Mouse (Mus musculus): Measurements from ENCODE around the gene Rbp7.
"Not testable (repeated sequence)": the region's sequence is repeated elsewhere in the genome, so short reads cannot be mapped to it uniquely, and the experiment has no call there.

The Rbp7 gene

DNA sequence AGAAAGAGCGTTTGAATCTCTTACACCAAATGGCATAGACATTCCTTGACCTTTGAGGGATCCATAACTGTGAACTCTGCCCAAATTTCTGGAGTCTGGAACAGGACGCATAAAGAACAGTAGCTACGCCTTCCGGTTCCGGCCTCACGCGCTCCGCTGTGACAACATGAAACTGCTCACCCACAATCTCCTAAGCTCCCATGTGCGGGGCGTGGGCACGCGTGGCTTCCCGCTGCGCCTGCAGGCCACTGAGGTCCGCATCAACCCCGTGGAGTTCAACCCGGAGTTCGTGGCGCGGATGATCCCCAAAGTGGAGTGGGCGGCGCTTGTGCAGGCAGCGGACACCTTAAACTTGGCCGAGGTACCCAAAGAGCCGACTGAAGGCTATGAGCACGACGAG is 2.4 kb upstream of the Rbp7 start:
- DNase-seq (ENCODE audit: low read depth, low spot score): not testable (repeated sequence)

DNA sequence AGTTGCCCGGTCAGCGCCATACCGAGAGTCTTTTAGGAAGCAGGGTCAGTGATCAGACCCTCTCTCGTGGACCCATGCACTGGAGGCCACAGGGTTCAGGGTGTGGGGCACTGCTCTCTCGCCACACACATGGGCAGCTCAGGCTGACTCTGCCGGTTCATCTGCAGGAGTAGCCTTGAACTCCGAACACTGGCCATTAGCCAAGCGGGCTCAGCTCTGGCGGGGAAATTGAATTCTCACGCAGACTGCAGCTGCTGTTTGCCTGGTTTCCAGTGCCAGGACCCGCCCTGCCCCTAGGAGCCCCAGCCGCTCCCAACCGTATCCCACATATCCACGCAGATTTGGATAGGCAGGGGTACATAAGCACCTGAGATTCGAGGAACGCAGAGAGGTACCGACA is 515 bp downstream of the Rbp7 start:
- DNase-seq (ENCODE audit: low read depth, low spot score): no peak

DNA sequence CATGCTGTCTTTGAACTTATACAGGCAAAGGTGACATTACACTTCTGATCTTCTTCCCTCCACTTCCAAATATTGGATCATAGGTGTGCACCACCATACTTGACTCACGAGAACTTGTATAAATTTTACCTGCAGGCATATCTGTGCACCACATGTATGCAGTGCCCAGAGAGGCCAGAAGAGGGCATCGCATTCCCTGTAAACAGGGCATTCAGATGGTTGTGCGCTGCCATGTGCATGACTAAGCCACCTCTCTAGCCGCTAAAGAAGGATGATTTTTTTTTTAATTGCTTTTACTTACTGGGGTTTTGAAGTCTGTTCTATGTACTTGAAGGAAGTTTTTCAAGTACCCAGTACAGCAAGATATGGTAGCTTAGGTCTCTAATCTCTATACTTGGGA is 1.1 kb downstream of the Rbp7 start:
- peak; percentile 46 for DNase-seq (ENCODE audit: low read depth, low spot score)

DNA sequence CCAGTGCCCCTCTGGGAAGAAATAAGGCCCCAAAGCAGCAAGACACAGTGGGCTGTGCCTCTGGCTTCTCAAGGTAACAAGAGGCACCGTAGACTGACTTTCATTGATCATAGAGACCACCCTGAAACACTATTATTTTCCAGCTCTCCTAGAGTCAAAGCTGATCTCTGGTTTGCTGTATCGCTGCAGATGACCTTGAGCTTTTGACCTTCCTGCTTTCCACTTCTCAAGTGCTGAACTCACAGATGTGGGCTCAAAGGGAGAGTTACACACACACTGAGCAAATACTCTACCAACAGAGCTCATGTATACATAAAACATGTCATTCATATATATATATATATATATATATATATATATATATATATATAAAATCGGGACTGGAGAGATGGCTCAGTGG is 4.1 kb downstream of the Rbp7 start:
- no peak for DNase-seq (ENCODE audit: low read depth, low spot score)

DNA sequence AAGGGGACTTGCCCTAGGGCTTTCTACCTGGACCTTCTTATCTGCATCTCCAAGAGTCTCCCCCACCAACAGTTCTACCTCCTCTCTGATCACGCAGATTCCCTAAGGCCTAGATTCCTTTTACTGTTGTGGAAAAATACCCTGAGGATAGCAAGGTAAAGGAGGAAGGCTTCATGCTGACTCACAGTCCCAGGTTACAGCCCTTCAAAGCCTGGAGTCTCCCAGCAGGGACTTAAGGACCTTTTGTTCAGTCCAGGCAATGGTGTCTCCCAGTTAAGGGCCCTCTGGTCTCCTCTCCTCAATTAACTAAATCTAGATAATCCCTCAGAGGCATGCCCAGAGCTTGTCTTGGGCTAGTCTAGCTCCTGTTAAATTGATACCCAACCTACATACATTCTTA is 8.5 kb downstream of the Rbp7 start:
- peak; percentile 20 for DNase-seq (ENCODE audit: low read depth, low spot score)

- DNase-seq (ENCODE audit: low read depth, low spot score): peak; percentile 40
These were observed 8.9 kb downstream of the Rbp7 start for GRCm38 (mm10) chr4:149445868-149446267.

GRCm38 (mm10) chr4:149444964-149445701 is 9.6 kb downstream of the Rbp7 start:
- peak; percentile 73 for DNase-seq (ENCODE audit: low read depth, low spot score)

DNA sequence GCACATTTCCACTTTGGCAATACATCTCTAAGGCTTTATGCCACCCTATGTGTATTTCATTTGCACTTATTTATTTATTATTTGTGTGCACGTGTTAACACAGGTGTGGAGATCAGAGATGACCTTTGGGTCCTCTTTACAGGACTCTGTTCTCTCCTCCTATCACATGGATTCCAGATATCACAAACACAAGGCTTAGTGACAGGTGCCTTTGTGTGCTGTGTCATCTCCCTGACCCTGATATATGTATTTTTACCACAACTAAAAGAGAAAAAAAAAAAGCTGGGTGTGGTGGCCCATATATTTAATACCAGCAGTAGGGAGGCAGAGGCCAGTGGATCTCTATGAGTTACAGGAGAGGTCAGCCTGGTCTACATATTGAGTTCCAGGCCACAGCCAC is 10.3 kb downstream of the Rbp7 start:
- no peak for DNase-seq (ENCODE audit: low read depth, low spot score)

DNA sequence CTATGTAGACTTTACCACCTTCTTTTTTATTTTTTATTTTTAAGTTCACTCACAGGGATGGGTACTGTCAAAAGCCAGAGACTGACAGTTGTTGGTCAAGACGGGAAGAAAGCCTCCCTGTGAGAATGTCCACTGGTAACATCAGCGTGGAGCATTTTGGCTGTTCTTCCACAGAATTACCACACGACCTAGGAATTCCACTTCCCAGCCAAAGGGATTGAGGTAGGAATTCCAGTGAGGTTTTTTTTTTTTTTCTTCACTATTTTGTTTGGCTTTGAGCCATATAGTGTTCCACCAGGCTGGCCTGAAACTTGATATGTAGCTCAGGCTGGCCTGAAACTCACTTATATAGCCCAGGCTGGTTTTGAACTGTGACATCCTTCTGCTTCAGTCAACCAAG is 12.3 kb downstream of the Rbp7 start:
- DNase-seq (ENCODE audit: low read depth, low spot score): no peak

DNA sequence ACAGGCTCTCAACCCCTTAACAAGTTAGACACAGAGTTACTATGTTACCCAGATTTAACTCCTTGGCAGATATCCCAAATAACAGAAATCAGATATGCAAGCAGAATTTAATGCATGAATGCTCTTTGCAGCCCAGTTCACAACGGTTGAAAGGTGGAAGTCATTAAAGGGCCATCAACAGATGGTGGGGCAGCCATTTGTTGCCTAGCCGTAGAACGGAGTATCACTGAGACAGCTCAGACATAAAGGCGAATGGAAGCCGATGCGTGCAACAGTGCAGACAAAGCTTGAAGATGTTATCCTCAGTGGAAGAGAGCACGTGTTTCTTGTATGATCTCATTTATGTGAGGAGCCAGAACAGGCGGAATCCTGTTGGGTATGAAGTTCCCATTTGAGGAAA is 14.2 kb downstream of the Rbp7 start:
- no peak for DNase-seq (ENCODE audit: low read depth, low spot score)

DNA sequence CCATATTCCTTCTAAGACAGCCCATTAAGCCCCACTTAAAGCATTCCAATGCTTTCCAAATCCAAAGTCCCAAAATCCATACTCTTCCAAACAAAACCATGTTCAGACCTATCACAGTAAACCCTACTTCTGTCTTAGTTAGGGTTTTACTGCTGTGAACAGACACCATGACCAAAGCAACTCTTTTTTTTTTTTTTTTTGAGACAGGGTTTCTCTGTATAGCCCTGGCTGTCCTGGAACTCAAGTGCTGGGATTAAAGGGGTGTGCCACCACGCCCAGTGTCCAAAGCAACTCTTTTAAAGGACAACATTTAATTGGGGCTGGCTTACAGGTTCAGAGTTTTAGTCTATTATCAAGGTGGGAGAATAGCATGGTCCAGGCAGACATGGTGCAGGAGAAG is 22.9 kb downstream of the Rbp7 start:
- not testable (repeated sequence) for DNase-seq (ENCODE audit: low read depth, low spot score)

- DNase-seq (ENCODE audit: low read depth, low spot score): no peak
These were observed 25.2 kb downstream of the Rbp7 start for GRCm38 (mm10) chr4:149429592-149429991.

DNA sequence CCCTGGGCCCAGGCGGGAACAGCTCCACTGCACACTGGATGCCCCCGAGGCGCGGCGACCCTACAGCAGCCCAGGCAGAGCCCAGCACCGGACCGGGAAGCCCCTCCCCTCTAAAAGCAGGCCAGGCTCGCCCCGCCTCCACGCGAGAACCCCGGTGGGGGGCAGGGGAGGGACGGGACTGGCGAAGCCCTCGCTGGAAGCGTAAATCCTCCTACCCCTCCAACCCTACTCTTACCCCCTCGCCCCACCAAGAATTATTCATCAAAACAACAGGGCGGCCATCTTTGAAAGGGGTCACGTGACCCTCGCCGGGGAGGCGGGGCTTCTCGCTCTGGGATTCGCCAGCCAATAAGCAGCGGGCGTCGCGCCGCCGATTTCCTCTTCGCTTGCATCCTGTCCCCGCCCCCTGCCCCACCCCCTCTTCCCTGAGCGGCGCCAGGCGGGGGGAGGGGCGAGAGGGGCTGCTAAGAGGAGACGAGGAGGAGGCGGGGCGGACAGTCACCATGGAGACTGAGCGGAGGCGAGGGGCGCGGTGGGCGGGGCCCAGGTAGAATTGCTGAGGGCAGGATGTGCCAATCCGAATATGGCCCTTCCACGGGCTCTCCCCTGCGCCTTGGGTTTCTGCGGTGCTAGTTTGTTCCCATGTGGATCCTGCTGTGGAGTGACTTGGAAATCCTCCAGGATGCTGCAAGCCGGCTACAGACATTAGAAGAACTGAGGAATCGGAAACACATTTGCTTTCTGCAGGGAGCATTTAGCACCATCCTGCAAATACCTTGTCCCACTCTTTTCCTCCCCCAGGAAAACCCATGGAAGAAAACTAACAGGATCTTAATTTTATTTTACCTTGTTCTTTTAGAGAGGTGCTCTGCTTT is 28.2 kb downstream of the Rbp7 start, which contains the start of gene Ube4b:
Gene Ube4b (minus strand): TSS at position 425 of the 875 bp plus-strand sequence.
- peak; percentile 98 for DNase-seq (ENCODE audit: low read depth, low spot score)

GRCm38 (mm10) chr4:149425801-149426292 is 28.9 kb downstream of the Rbp7 start:
- no peak for DNase-seq (ENCODE audit: low read depth, low spot score)

DNA sequence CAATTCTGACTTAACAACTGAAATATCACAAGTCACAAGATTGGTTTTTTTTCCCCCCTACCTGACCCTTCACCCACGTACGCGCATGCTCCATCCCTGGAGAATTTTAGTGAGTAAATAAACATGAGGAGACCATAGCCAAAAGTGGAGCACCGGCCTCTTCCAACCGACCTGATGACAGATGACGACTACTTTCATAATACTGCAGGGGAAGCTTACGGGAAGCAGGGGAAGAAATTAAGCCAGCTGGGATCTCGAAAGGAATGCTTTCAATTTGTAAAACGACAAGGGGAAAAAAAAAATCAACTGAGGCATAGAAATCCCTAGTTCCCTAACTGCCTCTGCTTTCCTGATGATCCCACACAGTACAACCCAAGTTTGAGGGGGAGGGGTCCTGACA is 30.0 kb downstream of the Rbp7 start:
- no peak for DNase-seq (ENCODE audit: low read depth, low spot score)

- DNase-seq (ENCODE audit: low read depth, low spot score): no peak
These were observed 36.9 kb downstream of the Rbp7 start for GRCm38 (mm10) chr4:149417854-149418365.

GRCm38 (mm10) chr4:149416986-149417385 is 37.8 kb downstream of the Rbp7 start:
- DNase-seq (ENCODE audit: low read depth, low spot score): no peak

- DNase-seq (ENCODE audit: low read depth, low spot score): no peak
These were observed 38.4 kb downstream of the Rbp7 start for GRCm38 (mm10) chr4:149416417-149416816.

- no peak for DNase-seq (ENCODE audit: low read depth, low spot score)
These were observed 39.1 kb downstream of the Rbp7 start for GRCm38 (mm10) chr4:149415651-149416169.

DNA sequence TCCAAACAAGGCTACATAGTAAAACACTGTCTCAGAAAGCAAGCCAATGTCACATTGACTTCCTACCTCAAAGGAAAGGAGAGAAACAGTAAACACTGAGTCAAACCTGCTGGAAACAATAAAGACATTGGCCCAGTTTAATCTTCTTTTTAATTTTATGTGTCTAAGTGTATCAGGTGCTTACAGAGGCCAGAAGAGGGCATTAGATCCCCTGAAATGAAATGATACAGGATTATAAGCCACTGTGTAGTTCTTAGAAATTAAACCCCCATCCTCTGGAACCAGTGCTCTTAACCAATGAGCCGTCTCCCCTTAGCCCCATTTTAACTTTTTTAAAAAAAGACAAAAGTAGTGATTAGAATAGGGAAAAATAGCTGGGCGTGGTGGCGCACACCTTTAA is 40.5 kb downstream of the Rbp7 start:
- no peak for DNase-seq (ENCODE audit: low read depth, low spot score)

- no peak for DNase-seq (ENCODE audit: low read depth, low spot score)
These were observed 45.0 kb downstream of the Rbp7 start for GRCm38 (mm10) chr4:149409759-149410158.

DNA sequence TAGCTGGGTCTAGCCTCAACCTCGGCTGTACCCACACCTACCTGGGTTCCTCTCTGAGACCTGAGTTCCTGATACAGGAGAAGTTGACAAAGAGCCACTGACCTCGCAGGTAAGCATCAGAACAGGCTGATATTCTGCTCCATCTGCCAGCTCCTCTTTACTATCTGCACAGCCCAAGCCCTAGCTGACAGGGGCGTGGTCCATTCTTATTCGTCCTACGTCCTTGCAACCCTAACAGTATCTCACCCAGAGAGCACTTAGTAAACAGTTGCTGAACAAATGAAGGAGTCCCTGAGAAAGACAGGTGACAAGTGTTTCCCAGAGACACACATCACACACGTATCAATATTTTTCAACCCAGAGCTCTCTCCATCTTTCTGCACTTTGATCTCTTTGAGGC is 46.4 kb downstream of the Rbp7 start:
- DNase-seq (ENCODE audit: low read depth, low spot score): no peak

All from WW6 (cell line).